Mouse (Mus musculus): ENCODE measurements around the gene Gm10570.

Gm10570 gene

DNA sequence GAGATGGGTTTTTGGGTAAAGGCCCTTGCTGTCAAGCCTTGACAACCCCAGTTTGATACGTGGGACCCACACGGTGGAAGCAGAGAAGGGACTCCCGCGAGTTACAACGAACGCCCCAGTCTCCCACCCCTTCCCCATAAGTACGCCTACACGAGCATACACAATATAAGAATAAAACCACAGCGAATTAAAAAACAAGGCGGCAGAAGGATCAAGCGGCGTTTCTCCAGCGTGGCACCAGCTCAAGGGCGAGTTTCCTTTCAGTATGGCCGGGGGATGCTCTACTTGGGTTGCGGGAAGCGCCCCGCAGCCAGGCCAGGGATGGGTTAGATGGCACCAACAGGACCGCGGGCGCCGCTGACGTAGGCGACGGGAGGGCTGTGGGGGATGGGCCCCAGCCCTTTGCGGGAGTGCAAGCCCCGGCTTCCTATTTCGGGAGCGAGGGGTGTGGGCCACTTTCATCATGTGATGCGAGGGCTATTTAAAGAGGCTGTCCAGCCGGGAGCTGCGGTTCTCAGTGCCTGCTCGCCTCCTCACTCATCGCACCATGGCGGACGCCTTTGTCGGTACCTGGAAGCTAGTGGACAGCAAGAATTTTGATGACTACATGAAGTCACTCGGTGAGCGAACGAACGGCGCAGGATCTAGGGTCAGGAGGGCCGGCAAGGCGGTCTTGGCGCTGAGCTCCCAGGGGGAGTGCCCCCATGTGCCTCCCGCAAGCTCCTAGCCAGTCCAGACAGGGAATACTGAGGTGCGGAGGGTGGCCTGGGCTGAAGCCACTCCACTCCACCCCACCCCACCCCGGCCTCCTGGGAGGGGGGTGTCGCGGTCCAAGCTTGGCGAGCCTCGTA is at the start of gene Gm10570, which contains the start of gene Fabp3:
TSS of gene Gm10570 (minus strand) at position 444 of the 851 bp plus-strand sequence.
TSS of gene Fabp3 (plus strand) at position 365 of the 851 bp plus-strand sequence.
- peak; percentile 49 to 76 for DNase-seq (ENCODE audit: inconsistent age in 2 of 2, low spot score in 1 of 2)

DNA sequence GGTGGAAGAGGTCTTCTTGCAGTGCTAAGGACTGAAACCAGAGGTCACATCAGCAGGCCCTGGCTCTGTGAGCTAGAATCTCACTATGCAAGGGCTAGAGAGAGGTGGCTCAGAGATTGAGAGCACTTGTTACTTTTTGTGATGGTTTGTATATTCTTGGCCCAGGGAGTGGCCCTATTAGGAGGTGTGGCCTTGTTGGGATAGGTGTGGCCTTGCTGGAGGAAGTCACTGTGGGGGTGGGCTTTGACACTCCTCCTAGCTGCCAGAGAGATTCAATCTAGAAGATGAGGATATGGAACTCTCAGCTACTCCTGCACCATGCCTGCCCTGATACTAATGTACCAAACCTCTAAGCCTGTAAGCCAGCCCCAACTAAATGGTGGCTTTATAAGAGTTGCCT is 49.5 kb upstream of the Gm10570 start:
- no peak for DNase-seq (ENCODE audit: inconsistent age in 2 of 2, low spot score in 1 of 2)

DNA sequence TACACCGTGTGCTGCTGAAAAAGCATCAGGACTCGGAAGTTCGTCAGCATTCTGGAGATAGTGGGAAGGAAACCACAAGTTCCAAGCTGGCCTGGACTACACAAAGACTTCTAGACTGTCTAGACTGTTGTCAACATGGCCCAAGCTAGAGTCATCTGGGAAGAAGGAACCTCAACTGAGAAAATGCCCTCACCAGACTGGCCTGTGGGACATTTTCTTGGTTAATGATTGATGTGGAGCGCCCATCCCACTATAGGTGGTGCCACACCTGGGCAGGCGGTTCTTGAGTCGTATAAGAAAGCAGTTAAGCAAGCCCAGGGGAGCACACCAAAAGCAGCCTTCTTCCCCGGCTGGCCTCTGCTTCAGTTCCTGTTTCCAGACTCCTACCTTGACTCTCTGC is 44.1 kb upstream of the Gm10570 start:
- no peak for DNase-seq (ENCODE audit: inconsistent age in 2 of 2, low spot score in 1 of 2)

DNA sequence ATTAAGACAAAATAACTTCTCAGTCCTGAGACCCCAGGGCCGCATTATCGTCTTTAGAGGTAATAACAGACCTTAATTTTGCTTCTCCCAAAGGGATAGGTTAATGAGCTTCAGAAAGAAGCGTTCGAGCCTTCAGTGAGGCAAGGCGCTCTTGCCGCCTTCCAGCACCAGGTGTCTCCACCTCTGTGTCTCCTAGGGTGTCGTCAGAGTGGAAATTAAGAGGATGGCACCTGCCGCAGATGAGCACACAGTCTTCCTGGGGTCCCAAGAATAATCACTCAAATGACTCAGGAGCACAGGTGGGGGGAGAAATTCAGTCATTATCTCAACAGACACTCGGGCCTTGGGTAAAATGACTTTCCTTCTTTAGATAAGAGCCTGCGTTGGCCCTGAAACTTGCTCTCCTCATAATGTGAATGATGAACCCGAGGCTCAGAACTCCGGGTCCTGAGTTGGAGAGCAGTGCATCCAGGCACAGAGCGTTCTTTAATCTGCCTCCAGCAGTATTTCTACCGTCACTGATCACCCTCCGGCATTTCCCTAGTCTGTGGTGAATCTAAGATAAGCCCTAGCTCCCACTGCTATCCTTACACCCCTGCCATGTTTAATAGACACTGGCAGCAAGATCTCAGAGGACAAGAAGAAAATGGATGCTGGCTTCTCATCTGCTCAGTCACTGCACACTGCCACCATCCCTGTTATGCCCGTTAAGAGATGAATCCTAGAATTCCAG is 42.4 kb upstream of the Gm10570 start:
- peak in 1 of 2 experiments; percentile 45 for DNase-seq (ENCODE audit: inconsistent age in 2 of 2, low spot score in 1 of 2)

DNA sequence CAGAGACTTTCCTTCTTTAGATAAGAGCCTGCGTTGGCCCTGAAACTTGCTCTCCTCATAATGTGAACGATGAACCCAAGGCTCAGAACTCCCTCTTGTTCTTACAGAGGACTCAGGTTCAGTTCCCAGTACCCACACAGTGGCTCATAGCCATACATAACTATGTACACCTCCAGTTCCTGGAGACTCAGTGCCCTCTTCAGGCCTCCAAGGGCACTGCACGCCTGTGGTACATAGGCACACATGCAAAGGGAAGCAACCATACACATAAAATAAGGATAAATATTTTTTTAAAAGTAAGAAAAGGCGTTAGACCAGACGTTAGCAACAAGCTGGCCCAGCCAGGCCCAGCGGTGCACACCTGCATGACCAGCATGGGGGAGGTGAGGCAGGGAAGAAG is 41.2 kb upstream of the Gm10570 start:
- DNase-seq (ENCODE audit: inconsistent age in 2 of 2, low spot score in 1 of 2): no peak

DNA sequence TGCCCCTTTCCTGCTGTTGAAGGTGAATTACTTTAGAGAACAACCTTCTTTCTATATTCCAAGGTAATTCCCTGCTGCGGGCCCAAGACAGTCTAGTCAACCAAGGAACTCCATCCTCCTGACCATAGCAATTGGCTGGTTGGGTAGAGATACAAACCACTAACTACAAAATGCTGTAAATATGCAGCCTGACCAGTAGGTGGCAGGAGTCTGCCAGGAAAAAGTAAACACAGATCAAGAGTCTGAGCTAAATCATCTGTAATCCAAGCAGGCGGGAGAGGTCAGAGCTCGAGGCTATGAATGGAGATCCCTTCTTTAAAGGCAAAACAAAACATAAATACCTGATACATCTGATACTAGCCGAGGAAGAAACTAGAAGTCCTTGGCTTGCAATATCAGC is 33.2 kb upstream of the Gm10570 start:
- DNase-seq (ENCODE audit: inconsistent age in 2 of 2, low spot score in 1 of 2): peak; percentile 50 to 77

DNA sequence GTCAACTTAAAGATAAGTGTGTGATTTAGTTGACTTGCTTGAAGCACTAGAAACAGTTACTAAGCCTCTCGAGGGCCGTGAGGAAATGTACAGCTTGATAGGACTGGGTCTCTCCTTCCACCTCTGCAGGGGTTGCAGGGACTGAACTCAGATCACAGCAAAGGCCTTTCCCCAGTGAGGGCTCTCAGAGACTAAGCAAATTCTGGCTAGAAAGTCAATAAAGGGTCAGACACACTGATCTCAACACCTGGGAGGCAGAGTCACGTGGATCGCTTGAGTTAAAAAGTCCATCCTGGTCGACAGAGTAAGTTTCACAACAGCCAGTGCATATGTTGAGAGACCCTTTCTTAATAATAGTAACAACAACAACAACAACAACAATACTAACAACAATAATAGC is 27.4 kb upstream of the Gm10570 start:
- no peak for DNase-seq (ENCODE audit: inconsistent age in 2 of 2, low spot score in 1 of 2)

DNA sequence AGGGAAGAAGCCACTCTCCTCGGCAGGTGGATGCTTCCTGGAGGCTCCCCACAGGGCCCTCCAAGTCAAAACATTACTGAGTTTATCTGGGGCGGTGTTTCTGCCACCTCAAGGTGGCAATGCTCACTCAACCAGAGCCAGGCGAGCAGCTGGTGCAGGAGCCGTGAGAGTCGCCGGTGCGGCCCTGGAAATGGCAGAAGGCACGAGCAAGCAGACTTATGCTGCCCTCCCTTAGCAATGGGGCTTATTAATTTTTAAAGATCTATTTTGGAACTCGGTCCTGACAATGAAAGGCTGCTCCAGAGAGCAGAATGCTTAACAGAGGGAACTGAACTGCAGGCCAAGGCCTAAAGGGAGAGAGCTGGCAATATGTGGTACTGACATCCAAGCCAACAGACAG is 18.9 kb upstream of the Gm10570 start:
- DNase-seq (ENCODE audit: inconsistent age in 2 of 2, low spot score in 1 of 2): no peak

DNA sequence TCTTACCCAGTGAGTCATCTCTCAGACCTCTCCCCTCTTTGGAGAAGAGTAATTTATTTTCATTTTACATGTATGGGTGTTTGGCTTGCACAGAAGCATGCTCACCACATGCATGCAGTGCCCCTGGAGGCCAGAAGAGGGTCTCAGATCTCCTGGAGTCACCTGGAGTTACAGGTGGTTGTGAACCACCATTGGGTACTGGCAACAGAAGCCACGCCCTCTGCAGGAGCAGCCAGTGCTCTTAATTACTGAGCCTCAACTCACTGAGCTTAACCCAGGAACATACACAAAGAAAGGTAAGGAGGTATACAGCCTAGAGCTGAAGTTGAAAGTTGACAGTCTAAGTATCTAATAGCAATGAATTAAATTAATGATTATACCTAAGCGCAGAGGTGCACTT is 17.0 kb upstream of the Gm10570 start:
- no peak for DNase-seq (ENCODE audit: inconsistent age in 2 of 2, low spot score in 1 of 2)

DNA sequence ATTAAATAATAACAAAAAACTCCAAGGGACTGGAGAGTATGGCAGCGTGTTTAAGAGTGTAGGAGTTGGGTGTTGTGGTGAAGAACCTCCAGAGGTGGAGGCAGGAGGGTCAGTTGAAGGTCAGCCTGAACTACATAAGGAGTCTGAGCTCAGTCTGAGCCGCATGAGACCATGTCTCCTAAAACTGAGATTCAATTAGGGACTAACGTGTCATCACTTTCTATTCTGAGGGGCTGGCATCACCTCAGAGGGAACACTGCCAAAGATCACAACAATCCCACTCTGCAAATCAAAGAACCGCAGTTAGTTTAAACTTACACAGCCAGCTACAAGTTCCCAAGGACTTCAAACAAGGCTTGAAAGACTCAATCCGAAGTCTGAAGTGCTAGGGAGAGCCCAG is 15.1 kb upstream of the Gm10570 start:
- DNase-seq (ENCODE audit: inconsistent age in 2 of 2, low spot score in 1 of 2): no peak

DNA sequence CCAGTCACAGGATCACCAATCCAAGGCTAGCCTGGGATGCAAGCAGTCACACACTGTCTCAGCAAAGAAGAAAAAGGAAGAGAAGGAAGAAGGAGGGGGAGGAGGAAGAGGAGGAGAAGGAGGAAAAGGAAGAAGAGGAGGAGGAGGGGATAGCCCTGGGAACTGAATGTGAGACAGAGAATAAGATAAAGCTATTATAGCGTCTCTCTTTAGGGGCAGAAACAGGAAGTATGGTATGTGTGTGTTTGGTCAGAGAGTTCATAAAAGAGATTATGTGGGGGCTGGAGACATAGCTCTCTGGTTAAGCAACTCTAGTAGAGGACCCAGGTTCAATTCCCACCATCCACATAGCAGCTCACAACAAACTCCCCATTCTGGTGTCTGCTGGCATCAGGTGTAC is 14.7 kb upstream of the Gm10570 start:
- no peak for DNase-seq (ENCODE audit: inconsistent age in 2 of 2, low spot score in 1 of 2)

DNA sequence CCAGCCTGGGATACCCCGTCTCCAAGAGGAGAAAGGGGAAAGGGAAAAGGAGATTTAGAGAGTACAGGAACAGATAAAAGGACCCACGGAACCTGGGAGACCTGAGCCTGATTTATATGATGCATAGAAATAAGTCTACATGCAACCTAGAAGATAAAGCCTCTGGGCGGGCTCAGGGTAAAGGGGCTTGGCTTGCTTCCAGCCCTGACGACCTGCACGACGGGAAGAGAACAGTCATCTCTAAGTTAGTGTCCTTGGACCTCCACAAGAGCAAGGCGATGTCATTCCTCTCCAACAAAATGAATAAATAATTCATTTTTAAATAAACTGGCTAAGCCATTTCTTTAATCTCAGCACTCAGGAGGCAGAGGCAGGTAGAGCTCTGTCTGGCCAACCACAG is 14.1 kb upstream of the Gm10570 start:
- peak in 1 of 2 experiments; percentile 54 for DNase-seq (ENCODE audit: inconsistent age in 2 of 2, low spot score in 1 of 2)

DNA sequence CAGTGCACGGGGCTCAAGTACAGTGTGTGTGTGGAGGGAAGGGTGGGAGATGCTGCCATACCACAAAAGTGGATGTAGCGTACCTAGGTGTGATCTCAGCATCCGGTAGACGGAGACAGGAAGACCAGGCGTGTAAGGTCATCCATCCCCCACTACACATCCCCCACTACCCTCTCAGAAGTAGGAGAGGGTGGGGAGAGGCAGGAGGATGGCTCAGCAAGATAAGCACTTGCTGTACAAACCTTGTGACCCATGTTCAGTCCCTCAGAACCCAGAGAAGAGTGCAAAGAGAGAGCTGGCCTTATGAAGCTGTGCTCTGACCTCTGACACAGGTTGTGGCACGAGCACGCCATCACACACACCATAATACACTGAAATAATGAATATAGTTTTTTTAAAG is 13.2 kb upstream of the Gm10570 start:
- no peak for DNase-seq (ENCODE audit: inconsistent age in 2 of 2, low spot score in 1 of 2)

DNA sequence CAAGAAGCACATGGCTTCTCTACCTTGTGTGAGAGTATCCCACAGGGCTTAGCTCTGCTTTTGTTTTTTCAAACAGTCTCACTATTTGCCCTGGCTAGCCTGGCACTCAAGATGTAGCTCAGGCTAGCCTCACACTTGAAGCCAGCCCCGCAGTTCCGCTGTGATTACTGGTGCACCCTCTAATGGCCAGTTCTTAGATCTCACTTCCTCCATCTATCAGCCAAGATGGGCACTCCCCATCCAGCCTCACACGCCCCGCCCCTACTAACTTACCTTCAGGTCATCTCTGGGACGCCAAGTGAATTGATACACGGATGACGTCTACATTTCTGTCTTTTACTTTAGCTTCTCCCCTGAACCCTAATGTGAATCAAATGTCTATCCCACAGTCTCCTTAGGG is 11.1 kb upstream of the Gm10570 start:
- DNase-seq (ENCODE audit: inconsistent age in 2 of 2, low spot score in 1 of 2): no peak

DNA sequence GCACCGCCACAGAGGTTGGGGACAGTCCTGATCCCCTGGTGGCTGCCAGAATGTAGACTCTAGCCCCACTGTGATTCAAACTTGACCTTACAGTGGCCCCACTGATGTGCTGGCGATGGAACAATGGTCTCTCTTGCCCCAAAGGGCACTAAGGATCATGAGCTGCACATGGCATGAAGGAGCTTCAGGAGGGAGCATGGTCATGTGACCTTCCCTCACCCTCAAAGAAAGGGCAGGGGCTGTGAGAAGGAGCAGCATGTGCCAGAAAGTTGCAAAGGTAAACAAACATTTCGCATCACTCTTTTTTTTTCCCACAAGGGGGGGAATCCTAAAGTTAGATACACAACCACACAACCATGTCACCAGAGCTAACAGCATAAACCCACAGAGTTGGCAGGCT is 9.6 kb upstream of the Gm10570 start:
- DNase-seq (ENCODE audit: inconsistent age in 2 of 2, low spot score in 1 of 2): no peak

DNA sequence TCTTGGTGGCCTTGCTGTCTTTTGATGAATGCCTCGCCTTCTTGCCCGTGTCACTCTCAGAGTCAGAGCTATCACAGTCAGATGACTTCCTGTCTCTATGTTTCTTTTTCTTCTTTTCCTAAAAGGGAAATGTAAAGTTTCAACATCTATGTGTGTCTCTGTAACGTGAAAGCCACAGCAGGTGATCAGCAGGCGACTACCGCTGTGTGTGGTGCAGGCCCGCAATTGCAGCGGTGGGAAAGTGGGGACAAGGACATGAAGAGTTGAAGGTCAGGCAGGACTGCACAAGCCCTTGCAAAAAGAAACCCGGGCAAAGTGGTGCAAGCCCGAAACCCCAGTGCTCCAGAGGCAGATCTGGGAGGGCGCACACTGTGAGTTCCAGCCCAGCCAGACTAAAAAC is 8.2 kb upstream of the Gm10570 start:
- DNase-seq (ENCODE audit: inconsistent age in 2 of 2, low spot score in 1 of 2): peak; percentile 54 to 75

DNA sequence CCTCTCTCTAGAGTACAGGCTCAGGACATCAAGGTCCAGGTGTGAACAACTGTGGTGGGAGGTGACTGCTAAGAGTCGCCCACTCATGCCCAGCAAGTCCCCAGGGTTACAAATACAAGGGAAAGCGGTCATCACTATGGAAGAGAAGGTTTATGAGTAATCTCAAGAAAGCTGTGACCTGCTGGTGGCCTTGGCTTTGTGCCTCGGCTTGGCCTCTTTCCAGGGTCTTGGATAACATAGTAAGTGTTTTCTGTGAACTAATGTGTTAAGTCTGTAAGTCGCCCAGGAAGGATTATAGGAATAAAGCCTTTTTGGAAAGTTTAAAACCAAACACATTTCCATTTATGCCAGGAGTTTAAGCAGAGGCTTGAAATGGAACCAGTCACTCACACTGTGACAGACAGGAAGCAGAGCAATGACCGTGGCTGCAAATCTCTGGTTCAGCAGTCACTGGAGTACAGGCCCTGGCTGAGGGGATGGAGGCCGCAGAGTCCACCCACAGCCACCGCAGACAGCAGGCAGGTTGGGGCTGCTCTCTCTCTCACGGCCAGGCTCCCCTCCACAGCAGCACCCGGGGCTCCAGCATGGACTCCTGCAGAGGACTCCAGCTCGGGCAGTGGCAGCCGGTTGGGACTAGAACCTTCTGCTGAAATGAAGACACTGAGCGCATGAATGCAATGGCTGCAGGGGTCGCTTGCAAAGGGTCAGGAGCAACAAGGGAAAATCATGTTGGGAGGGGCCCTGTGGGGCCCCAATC is 7.5 kb upstream of the Gm10570 start:
- DNase-seq (ENCODE audit: inconsistent age in 2 of 2, low spot score in 1 of 2): peak; percentile 88 to 96

DNA sequence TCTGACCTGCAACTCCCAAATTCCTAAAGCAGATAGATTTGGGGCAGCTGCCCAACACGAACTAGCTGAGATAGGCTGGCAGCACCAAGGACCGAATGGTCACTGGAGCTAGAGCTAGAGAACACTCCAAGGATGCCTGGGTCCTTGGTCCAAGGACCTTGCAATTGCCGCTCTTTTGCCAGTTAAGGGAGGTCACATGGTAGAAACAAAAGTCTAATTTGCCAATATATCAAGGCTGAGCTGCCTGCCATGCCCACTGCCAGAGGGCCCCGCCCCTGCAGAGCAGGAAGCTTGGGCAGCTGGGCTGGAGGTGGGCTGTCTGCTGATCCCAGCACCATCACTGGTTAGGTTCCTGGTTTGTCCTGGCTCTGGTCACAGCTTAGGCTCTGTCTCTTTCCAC is 5.1 kb upstream of the Gm10570 start:
- peak in 1 of 2 experiments; percentile 65 for DNase-seq (ENCODE audit: inconsistent age in 2 of 2, low spot score in 1 of 2)

DNA sequence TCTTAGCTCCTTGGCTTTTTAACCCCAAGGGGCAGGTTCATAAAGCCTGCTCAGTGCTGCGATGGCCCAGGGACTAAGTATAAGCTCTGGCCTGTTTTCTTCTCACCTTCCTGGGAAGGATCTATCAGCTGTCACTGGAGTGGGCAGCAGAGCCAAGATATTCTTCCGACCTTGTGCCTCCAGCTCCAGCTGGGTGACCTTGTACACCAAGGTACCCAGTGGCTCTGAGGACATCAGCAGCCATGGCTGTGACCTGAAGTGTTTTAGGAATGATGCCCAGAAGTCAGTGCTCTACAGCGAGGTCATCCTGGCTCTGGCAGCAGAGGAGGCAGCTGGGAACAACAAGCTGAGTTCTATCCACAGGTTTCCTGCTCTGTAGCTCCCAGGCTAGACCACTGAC is 4.1 kb upstream of the Gm10570 start:
- DNase-seq (ENCODE audit: inconsistent age in 2 of 2, low spot score in 1 of 2): peak; percentile 63 to 70

DNA sequence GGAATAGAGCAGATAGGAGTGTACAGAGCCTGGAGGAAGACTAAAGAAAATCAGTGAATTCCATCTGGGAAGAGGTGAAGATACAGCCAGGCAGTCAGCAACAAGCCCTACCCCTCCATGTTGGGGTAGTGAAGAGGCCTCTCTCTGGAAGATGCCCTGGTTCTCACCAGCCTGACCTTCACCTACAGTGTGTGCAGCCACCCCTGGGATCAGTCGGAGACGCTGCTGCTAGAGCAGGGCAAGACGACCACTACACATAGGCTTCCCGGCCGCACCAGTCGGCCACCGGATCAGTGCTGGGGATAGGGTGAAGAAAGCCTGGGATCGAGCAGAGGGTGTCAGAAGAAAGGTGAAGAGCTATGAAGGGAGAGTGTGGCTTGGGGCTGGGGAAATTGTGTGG is 780 bp upstream of the Gm10570 start:
- DNase-seq (ENCODE audit: inconsistent age in 2 of 2, low spot score in 1 of 2): no peak

DNA sequence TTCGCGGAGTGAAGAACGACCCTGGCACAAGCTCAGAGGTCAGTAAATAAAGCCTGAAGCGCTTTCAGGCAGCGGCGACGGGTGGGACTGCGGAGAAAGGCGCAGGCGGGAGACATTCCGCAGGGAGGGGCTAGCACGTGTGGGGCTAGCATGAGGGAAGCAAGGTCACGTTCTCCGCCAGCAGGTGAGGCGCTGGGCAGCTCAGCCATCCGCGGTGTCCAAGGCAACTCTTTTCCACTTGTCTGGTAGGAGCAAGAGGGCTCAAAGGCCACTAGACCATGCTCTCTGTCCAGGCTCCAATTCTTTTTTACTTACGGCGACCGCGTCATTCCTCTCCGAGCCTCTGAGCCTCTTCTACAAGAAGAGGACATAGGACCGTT is 633 bp downstream of the Gm10570 start:
- DNase-seq (ENCODE audit: inconsistent age in 2 of 2, low spot score in 1 of 2): peak; percentile 62 to 75

Data from adrenal gland, adult (tissue).